Mouse (Mus musculus) T-helper 17 cell (primary cell): ENCODE data around the gene Dnah5.
"Not testable (repeated sequence)": the region's sequence is repeated elsewhere in the genome, so short reads cannot be mapped to it uniquely, and the experiment has no call there.

Experiments
- in situ Hi-C, 2 experiments: fragments of 300-600 bp; cut with MboI, MseI; formaldehyde crosslinking; loops; 1 replicate in 1 of 2; 2 replicates in 1 of 2; pipeline ENCODE4 v1.15.1; 2025; ENCODE audit warnings: high pct_unique_total_duplicates in 2 of 2

The Dnah5 gene

DNA sequence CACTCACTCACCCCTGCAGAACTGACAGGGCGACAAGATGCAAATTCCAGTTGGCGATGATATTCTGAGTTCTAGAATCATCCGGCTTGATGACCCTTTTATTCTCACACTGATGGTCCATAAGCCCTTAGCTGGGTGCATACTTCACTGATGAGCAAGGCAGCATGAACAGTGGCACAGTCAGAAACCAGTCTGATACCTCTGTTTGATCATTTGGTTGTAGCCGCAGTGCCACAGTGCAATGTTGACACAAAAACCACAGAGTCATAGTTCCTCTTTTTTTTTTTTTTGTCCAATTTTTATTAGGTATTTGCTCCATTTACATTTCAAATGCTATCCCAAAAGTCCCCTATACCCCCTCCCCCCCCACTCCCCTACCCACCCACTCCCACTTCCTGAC, 95.9 kb downstream of the Dnah5 start:
- in situ Hi-C loops = loop anchor here in 1 of 2 experiments (5.0 kb wide), 1 partner anchor 102 kb away; no protein-coding TSS in a partner anchor

DNA sequence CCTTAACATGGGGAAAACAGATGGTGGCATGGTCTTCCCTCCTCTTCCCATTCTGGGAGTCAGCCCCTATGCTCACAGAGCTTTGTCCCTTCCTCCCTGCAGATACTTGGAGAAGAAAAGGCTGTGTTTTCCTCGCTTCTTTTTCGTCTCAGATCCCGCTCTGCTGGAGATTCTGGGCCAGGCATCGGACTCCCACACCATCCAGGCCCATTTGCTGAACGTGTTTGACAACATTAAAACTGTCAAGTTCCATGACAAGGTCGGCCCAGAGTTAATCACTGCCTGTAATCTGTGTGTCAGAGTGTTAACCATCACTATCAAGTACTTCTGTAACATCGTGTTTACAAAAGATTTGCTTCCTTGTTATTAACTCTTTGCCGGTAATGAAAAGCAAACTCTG, 103.6 kb downstream of the Dnah5 start:
- in situ Hi-C loops = no loop called here

GRCm38 (mm10) chr15:28307884-28308283, 104.3 kb downstream of the Dnah5 start:
- in situ Hi-C loops = no loop called here

- in situ Hi-C loops = loop anchor here in 1 of 2 experiments (5.0 kb wide), 2 partner anchors 83 to 108 kb away; partner anchors contain the start of gene Dnah5
Observed at GRCm38 (mm10) chr15:28310516-28310915, 107.0 kb downstream of the Dnah5 start.

GRCm38 (mm10) chr15:28313451-28313850, 109.9 kb downstream of the Dnah5 start:
- in situ Hi-C loops = loop anchor here in 1 of 2 experiments (5.0 kb wide), 2 partner anchors 86 to 111 kb away; partner anchors contain the start of gene Dnah5

GRCm38 (mm10) chr15:28315812-28316528, 112.4 kb downstream of the Dnah5 start:
- in situ Hi-C loops = no loop called here

GRCm38 (mm10) chr15:28322533-28322932, 119.0 kb downstream of the Dnah5 start:
- in situ Hi-C loops = no loop called here

- in situ Hi-C loops = no loop called here
Observed at GRCm38 (mm10) chr15:28326985-28327384, 123.4 kb downstream of the Dnah5 start.

GRCm38 (mm10) chr15:28327441-28327840, 123.9 kb downstream of the Dnah5 start:
- in situ Hi-C loops = no loop called here

DNA sequence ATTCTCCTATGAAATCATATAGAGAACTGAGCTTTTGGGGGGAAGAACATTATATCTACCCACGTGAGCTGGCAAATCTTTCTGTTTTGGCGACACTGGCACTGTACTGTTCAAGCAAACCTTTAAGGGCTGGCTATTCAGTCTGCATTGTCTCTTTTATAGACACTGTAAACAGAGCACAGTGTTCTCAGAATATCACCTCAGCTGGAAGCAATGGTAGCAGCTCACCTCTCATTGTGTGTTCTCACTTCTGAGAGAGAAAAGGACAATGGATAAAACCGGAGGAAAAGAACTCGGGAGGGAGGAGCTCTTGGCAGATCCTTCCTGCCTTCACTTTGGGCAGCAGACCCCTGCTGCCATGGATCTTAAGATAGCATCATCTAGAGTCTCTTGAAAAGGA, 137.6 kb downstream of the Dnah5 start:
- in situ Hi-C loops = no loop called here

- in situ Hi-C loops = no loop called here
Observed at GRCm38 (mm10) chr15:28367561-28367960, 164.0 kb downstream of the Dnah5 start.

DNA sequence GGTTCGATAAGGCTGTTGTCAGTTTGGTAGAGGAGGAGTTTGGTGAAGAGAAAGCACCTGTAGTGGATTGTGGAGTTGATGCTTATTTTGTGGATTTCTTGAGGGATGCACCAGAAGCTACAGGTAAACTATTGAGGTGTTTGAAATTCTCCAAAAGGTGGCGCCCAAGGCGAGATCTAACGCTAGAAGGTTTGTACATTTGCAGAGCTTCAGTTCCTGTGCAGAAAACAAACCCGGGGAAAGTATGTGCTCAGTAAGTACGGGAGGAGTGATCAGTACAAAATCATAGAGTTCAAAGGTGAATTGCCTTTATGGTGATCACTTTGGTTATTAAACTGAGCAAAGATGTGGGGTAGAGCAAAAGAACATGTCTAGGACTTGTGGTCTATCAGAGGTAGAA, 166.9 kb downstream of the Dnah5 start:
- in situ Hi-C loops = no loop called here

GRCm38 (mm10) chr15:28371506-28371905, 168.0 kb downstream of the Dnah5 start:
- in situ Hi-C loops = no loop called here

- in situ Hi-C loops = no loop called here
Observed at GRCm38 (mm10) chr15:28374394-28374793, 170.8 kb downstream of the Dnah5 start.

GRCm38 (mm10) chr15:28380909-28381308, 177.4 kb downstream of the Dnah5 start:
- in situ Hi-C loops = no loop called here

DNA sequence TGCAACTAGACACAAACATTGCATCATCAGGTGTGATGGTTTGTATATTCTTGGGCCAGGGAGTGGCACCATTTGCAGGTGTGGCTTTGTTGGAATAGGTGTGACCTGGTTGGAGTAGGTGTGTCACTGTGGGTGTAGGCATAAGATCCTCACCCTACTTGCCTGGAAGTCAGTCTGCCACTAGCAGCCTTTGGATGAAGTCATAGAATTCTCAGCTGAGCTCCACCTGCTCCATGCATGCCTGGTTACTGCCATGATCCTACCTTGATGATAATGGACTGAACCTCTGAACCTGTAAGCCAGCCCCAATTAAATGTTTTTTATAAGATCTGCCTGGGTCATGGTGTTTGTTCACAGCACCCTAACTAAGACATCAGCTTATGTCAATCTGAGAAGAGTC, 190.2 kb downstream of the Dnah5 start:
- in situ Hi-C loops = not testable (repeated sequence)

DNA sequence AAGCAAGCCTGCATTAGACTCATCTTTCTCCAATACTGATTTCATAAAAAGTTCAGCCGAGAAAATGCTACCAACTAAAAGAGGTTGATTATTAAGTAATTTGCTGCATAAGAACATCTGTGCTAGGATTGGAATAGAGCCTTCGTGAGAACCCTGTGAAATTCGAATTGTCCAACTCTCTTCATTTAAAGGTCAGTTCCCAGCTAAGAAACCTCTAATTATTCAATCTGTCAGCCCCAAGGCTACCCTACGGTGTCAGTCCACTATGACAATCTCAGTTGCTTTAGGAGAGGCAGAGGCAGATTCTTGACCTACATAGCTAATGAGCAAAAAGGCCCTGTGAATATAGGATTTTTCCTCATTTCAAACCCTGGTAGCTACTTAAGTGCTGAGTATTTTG, 191.9 kb downstream of the Dnah5 start:
- in situ Hi-C loops = no loop called here

GRCm38 (mm10) chr15:28398472-28398871, 194.9 kb downstream of the Dnah5 start:
- in situ Hi-C loops = no loop called here

DNA sequence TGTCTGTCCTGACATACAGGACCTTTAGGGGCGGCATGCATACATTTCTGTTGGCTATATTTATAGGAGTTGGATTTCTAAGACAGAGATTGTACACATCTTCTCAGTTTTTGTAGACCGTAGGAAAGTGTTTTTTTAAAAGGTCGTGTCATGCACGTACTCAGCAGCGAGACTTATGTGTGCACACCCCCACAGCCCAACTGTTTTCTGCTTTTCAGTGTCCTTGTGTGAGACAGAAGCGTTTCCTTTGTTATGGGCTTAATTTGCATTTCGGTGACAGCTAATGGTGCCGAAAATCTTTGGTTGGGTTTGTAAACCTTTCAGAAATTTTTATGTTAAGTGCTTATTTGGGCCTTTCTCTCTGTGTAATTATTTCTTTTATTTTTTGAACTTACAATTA, 195.7 kb downstream of the Dnah5 start:
- in situ Hi-C loops = no loop called here

DNA sequence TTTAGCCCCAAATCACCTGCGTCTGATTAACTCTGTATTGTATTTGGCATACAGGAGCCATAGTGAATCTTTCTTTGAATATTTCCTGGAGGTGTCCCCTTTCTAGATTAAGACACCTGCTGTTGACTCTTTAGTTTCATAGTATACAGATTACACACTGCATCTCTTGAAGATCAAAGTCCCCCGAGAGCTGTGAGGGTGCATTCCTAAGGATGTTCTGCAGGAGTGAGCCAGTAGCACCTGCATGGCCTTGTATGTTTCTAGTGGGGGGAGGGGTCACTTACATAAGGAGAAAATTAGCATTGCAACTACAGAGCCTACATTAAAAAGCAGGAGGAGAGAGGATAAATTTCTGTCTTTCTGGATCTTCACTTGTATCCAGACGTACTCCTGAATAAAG, 201.1 kb downstream of the Dnah5 start:
- in situ Hi-C loops = no loop called here

DNA sequence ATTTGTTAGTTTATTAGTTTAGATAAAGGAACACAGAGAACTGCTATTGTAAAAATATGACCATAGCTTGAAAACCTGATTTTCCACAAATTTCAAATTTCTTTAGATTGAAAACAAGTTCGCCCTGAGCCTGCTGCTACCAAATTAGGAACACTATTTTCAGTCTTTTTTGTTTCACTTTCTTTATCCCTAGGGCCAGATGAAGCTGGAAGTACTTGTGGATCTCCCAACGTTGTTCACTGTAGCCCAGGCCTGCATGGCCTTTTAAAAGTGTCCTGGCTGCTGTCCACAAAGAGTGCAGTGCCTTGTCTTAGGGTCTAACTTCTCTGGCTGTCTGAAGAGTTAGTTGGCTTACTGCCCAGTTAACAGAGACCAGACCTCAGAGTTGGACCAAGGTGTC, 201.6 kb downstream of the Dnah5 start:
- in situ Hi-C loops = no loop called here

GRCm38 (mm10) chr15:28439702-28440101, 236.2 kb downstream of the Dnah5 start:
- in situ Hi-C loops = no loop called here

DNA sequence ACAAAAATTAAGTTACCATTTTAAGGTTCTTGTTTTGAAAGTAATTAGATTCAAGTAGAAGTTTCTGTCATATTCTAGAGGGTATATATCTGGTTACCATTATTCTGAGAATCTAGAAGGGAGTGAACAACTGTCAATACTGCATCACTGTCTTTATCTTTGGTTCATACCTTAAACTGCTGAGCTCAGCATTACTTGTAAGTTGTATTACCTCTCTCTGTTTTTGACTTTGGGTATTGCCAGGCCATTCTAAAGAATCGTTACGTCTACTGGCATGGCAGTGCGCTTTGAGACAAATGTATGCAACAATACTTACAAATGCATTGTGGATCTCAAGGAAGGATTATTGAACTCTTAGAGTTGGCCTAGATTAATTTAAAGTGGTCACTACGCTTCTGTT, 240.9 kb downstream of the Dnah5 start:
- in situ Hi-C loops = no loop called here
